Mouse (Mus musculus) liver, embryonic 15.5 days (tissue): Measurements from ENCODE around the gene Ddx27. TPM values are rescaled to one million over a fixed set of nuclear protein-coding genes. Genes with fewer than 3 reads are reported as not detected.
A peak's percentile ranks its signal among the peaks of the same experiment; 100 is the strongest.

Experiments
- ATAC-seq: fragments of 200-750 bp; cut with Nextera tagmentation; 2 replicates; pipeline ENCODE4 v1.8.0; 2017; ENCODE audit warnings: moderate number of reproducible peaks, mild to moderate bottlenecking, moderate library complexity; ENCODE audit not compliant: insufficient read depth
- H3K27ac ChIP-seq: fragments of 300-500 bp; sonication (generic); replicated peaks from 2 replicates; pipeline ENCODE4 v1.5.1; 2015; ENCODE audit warnings: mild to moderate bottlenecking, inconsistent platforms
- H3K27me3 ChIP-seq: fragments of 300-500 bp; sonication (generic); 2 replicates; pipeline ENCODE4 v1.6.1; 2015; ENCODE audit warnings: mild to moderate bottlenecking, inconsistent platforms
- H3K36me3 ChIP-seq: fragments of 300-500 bp; sonication (generic); replicated peaks from 2 replicates; pipeline ENCODE4 v1.6.1; 2015; ENCODE audit warnings: moderate library complexity, mild to moderate bottlenecking, inconsistent platforms
- H3K4me1 ChIP-seq: fragments of 300-500 bp; sonication (generic); replicated peaks from 2 replicates; pipeline ENCODE4 v1.6.1; 2015; ENCODE audit warnings: inconsistent platforms
- H3K4me2 ChIP-seq: fragments of 300-500 bp; sonication (generic); 2 replicates; pipeline ENCODE4 v1.6.1; 2015; ENCODE audit warnings: moderate library complexity, mild to moderate bottlenecking, inconsistent platforms
- H3K4me3 ChIP-seq: fragments of 300-500 bp; sonication (generic); replicated peaks from 2 replicates; pipeline ENCODE4 v1.5.1; 2015; ENCODE audit warnings: mild to moderate bottlenecking, inconsistent platforms
- H3K9ac ChIP-seq: fragments of 300-500 bp; sonication (generic); 2 replicates; pipeline ENCODE4 v1.6.1; 2015; ENCODE audit warnings: moderate library complexity, mild to moderate bottlenecking, inconsistent platforms
- H3K9me3 ChIP-seq: fragments of 300-500 bp; sonication (generic); replicated peaks from 2 replicates; pipeline ENCODE4 v1.6.1; 2016; ENCODE audit warnings: inconsistent platforms
- WGBS: fragments of 180-500 bp; shearing (Covaris S2); methylation state at CpG from one replicate; pipeline ENCODE4 v1.1.7; 2015; ENCODE audit warnings: mixed read lengths; ENCODE audit not compliant: insufficient replicate concordance; 5-methylcytosine and 5-hydroxymethylcytosine counted together
- polyA plus RNA-seq: library from polyadenylated mRNA; unstranded; fragments of >200 nt; fragmentation: Nextera tagmentation; extraction: Ambion mirVana; gene quantifications from 2 replicates; pipeline ENCODE4 v1.2.1, GENCODE M21; 2015

Gene Ddx27
- 35.7 and 37.6 TPM in 2 replicates for polyA plus RNA-seq

DNA sequence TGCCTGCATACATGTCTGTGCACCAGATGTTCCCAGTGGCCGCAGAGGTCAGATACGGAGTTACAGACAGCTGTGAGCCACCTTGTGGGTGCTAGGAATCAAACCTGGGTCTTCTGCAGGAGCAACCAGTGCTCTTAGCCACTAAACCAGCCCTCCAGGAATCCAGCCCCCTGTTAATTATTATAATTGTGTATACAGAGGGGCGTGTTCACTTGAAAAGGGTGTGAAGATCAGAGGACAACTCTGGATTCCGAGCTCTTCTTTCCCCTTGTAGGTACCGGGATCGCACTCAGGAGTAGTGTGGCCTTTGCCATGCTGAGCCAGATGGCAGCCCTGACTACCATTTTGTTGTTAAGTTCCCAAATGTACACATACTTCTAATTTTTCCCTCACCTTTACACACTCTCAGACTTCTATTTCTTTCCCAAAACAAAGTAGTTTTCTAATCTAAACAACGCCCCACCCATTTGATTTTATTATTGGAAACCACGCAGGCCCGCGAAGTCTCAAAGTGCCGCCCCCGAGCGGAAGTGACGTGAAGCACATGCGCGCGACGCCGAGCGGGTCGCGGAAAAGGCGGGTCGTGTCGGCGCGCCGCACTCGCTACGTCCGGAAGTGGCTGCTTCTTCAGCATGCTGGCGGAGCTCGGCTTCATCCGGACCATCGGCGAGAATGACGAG, at the start of gene Ddx27:
Gene Ddx27, plus strand, starts transcription at position 492 of the 680 bp plus-strand sequence.
- H3K4me2 ChIP-seq: peak within 1 kb of the TSS; percentile 88
- peak within 1 kb of the TSS; percentile 89 for H3K27ac ChIP-seq
- peak within 1 kb of the TSS; percentile 79 for H3K4me3 ChIP-seq
- ATAC-seq: peak; percentile 86
- 2% methylated on average over 37 of the region's 37 CpGs for WGBS
- no peaks in the 10 kb centered on the region for H3K27me3 ChIP-seq
- H3K9ac ChIP-seq: peak within 1 kb of the TSS; percentile 77
- H3K4me1 ChIP-seq: peaks cover 28% of the 10 kb centered on the region
- no peaks in the 10 kb centered on the region for H3K9me3 ChIP-seq
- H3K36me3 ChIP-seq: peaks cover 29% of the 10 kb centered on the region

GRCm38 (mm10) chr2:166973153-166973552, 41.8 kb upstream of the Ddx27 start:
- 41% methylated on average over 1 of the region's 1 CpGs for WGBS
- no peaks in the 10 kb centered on the region for H3K9me3 ChIP-seq
- no peak overlapping the region for H3K27ac ChIP-seq
- H3K4me1 ChIP-seq: peaks cover 58% of the 10 kb centered on the region
- H3K36me3 ChIP-seq: no peaks in the 10 kb centered on the region
- no peak overlapping the region for H3K9ac ChIP-seq
- no peak overlapping the region for H3K4me3 ChIP-seq
- no peak overlapping the region for H3K4me2 ChIP-seq
- no peaks in the 10 kb centered on the region for H3K27me3 ChIP-seq
- ATAC-seq: no peak

DNA sequence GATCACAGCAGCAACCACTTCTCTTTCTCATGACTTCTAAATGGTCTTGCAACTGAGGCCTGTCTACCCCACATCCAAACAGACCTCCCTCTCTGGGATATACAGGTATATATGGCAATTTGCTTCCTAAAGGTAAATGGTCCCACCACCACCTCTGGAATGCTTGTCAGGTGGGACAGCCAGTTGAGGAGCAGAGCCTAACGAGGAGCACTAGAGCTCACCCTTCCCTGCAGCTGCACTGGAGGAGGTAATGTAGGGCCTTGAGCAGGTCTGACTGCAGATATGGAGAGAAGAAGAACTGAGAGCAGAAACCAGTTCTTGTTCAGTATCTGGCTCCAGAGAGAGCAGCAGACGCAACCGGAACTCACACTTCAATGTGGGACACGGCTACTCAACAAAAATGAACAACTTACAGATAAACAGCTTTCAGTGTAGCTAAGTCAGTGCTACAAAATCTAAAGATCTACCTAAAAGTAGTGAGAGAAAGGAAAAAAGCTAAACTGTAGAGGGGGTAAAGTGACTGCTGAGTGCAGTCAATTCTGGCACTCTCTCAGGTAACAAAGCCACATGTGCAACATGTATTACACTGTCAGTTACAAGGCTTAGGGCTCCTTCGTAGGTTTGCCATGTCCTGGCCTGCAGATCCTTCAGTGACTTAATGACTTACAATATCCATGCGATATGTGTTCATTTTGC, 40.7 kb upstream of the Ddx27 start:
- WGBS: 49% methylated on average over 6 of the region's 6 CpGs
- Histone ChIP-seq H3K27me3 (no peaks in the 10 kb centered on the region), H3K4me3 (no peak overlapping the region), H3K4me1 (peaks cover 65% of the 10 kb centered on the region), H3K4me2 (no peak overlapping the region), H3K9ac (no peak overlapping the region), H3K36me3 (no peaks in the 10 kb centered on the region), H3K27ac (peak overlapping the region; percentile 55), H3K9me3 (no peaks in the 10 kb centered on the region)
- no peak for ATAC-seq

- Histone ChIP-seq H3K27me3 (no peaks in the 10 kb centered on the region), H3K9ac (no peak overlapping the region), H3K9me3 (no peaks in the 10 kb centered on the region), H3K27ac (peak overlapping the region; percentile 61), H3K36me3 (no peaks in the 10 kb centered on the region), H3K4me3 (no peak overlapping the region), H3K4me1 (peaks cover 61% of the 10 kb centered on the region), H3K4me2 (peak overlapping the region; percentile 37)
- no peak for ATAC-seq
- WGBS: 34% methylated on average over 3 of the region's 3 CpGs
These were observed 38.6 kb upstream of the Ddx27 start for GRCm38 (mm10) chr2:166976356-166976755.

- Histone ChIP-seq H3K4me2 (no peak overlapping the region), H3K9ac (no peak overlapping the region), H3K36me3 (no peaks in the 10 kb centered on the region), H3K4me1 (peaks cover 52% of the 10 kb centered on the region), H3K27ac (peak overlapping the region; percentile 35), H3K4me3 (no peak overlapping the region), H3K27me3 (no peaks in the 10 kb centered on the region), H3K9me3 (no peaks in the 10 kb centered on the region)
- ATAC-seq: no peak
- 18% methylated on average over 3 of the region's 3 CpGs for WGBS
These were observed 37.5 kb upstream of the Ddx27 start for GRCm38 (mm10) chr2:166977490-166977889.

DNA sequence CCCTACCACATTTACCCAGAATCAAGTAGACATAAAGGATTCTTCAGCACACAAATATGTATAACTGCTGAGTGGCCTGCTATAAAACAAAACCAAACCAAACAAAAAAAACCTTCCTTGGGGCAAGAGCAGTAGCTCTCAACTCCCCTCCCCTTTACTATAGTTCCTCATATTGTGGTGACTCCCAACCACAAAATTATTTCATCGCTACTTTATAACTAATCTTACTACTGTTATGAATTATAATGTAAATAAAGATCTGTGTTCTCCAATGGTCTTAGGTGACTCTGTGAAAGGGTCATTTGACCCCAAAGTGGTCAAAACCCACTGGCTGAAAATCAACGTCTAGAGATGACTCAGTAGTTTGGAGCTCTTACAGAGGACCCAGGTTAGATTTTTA, 34.8 kb upstream of the Ddx27 start:
- H3K9me3 ChIP-seq: no peaks in the 10 kb centered on the region
- H3K4me2 ChIP-seq: no peak overlapping the region
- no peaks in the 10 kb centered on the region for H3K27me3 ChIP-seq
- no peak overlapping the region for H3K4me3 ChIP-seq
- H3K4me1 ChIP-seq: peaks cover 42% of the 10 kb centered on the region
- H3K27ac ChIP-seq: no peak overlapping the region; the same call in 1 of the 2 replicates
- H3K9ac ChIP-seq: no peak overlapping the region
- WGBS: 34% methylated on average over 2 of the region's 2 CpGs
- no peaks in the 10 kb centered on the region for H3K36me3 ChIP-seq
- no peak for ATAC-seq

DNA sequence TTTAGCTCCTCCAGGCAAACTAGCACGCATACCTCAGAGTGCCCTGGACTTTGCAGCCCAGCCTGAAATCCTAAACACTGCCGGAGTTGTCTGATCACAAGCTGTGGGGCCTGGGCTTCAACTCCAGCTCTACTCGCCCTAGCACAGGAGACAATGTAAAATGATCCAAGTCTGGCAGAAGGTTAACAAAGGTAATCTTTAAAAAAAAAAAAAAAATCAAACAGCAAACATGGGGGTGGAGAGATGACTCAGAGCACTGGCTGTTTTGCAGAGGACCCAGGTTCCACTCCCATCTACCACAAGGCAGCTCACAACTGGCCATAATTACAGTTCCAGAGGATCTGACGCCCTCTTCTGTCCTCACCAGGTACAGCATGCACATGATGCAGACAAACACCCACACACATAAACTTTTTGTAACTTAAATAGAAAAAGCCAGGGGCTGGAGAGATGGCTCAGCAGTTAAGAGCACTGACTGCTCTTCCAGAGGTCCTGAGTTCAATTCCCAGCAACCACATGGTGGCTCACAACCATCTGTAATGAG, 31.6 kb upstream of the Ddx27 start:
- no peak for ATAC-seq
- WGBS: 67% methylated on average over 4 of the region's 4 CpGs
- Histone ChIP-seq H3K9ac (no peak overlapping the region), H3K27ac (no peak overlapping the region), H3K36me3 (no peaks in the 10 kb centered on the region), H3K27me3 (no peaks in the 10 kb centered on the region), H3K4me1 (peaks cover 22% of the 10 kb centered on the region), H3K9me3 (no peaks in the 10 kb centered on the region), H3K4me3 (no peak overlapping the region), H3K4me2 (no peak overlapping the region)

GRCm38 (mm10) chr2:166990861-166991260, 24.1 kb upstream of the Ddx27 start:
- H3K4me2 ChIP-seq: no peak overlapping the region
- 0 out of 2 replicates have a peak overlapping the region, but pooled peaks have one; percentile 16 for H3K27ac ChIP-seq
- 49% methylated on average over 7 of the region's 7 CpGs for WGBS

GRCm38 (mm10) chr2:166991945-166992344, 23.0 kb upstream of the Ddx27 start:
- Histone ChIP-seq H3K27ac (peak overlapping the region; percentile 72), H3K36me3 (no peaks in the 10 kb centered on the region), H3K4me2 (peak overlapping the region; percentile 88), H3K4me3 (no peak overlapping the region), H3K9me3 (no peaks in the 10 kb centered on the region), H3K9ac (no peak overlapping the region), H3K4me1 (peaks cover 75% of the 10 kb centered on the region), H3K27me3 (no peaks in the 10 kb centered on the region)
- no peak for ATAC-seq

More at GRCm38 (mm10) chr2:166990861-166991260, 24.1 kb upstream of the Ddx27 start:
- H3K9me3 ChIP-seq: no peaks in the 10 kb centered on the region
- no peaks in the 10 kb centered on the region for H3K27me3 ChIP-seq
- peaks cover 69% of the 10 kb centered on the region for H3K4me1 ChIP-seq
- no peak for ATAC-seq
- no peaks in the 10 kb centered on the region for H3K36me3 ChIP-seq
- H3K4me3 ChIP-seq: no peak overlapping the region
- no peak overlapping the region for H3K9ac ChIP-seq

GRCm38 (mm10) chr2:166995021-166995795, 19.8 kb upstream of the Ddx27 start:
- Histone ChIP-seq H3K9me3 (no peaks in the 10 kb centered on the region), H3K9ac (peak overlapping the region; percentile 97), H3K4me2 (peak overlapping the region; percentile 88), H3K4me3 (peak overlapping the region; percentile 89), H3K27ac (peak overlapping the region; percentile 94), H3K36me3 (no peaks in the 10 kb centered on the region), H3K27me3 (no peaks in the 10 kb centered on the region), H3K4me1 (peaks cover 56% of the 10 kb centered on the region)
- under 1% methylated on average over 28 of the region's 28 CpGs for WGBS
- peak; percentile 23 for ATAC-seq
